Mouse (Mus musculus): Measurements from ENCODE around the gene Atp4b. TPM values are rescaled to one million over a fixed set of nuclear protein-coding genes. Genes with fewer than 3 reads are reported as not detected.
"Not testable (repeated sequence)": the region's sequence is repeated elsewhere in the genome, so short reads cannot be mapped to it uniquely, and the experiment has no call there.

Gene Atp4b
- polyA plus RNA-seq, 1 experiment: 0.49 TPM

- H3K4me3 ChIP-seq (replicated peaks; ENCODE audit: extremely low read depth, low read depth, low read length): peak overlapping the region; percentile 61
- peak; percentile 19 for DNase-seq
- under 1% methylated on average over 68 of the region's 70 CpGs for WGBS
- no peak for TF ChIP-seq CTCF (IDR thresholded peaks at IDR 0.05; ENCODE audit: insufficient read depth, low read length)
- TF ChIP-seq POLR2A (IDR thresholded peaks at IDR 0.05; ENCODE audit: borderline replicate concordance, extremely low read depth, low read depth, low read length): no peak
- H3K4me1 ChIP-seq (ENCODE audit: control insufficient read depth, insufficient read depth, low read length): peaks cover 2% of the 10 kb centered on the region; the same call in 1 of the 2 replicates
Observed at GRCm38 (mm10) chr8:13338901-13339645, 57.6 kb downstream of the Atp4b start.

DNA sequence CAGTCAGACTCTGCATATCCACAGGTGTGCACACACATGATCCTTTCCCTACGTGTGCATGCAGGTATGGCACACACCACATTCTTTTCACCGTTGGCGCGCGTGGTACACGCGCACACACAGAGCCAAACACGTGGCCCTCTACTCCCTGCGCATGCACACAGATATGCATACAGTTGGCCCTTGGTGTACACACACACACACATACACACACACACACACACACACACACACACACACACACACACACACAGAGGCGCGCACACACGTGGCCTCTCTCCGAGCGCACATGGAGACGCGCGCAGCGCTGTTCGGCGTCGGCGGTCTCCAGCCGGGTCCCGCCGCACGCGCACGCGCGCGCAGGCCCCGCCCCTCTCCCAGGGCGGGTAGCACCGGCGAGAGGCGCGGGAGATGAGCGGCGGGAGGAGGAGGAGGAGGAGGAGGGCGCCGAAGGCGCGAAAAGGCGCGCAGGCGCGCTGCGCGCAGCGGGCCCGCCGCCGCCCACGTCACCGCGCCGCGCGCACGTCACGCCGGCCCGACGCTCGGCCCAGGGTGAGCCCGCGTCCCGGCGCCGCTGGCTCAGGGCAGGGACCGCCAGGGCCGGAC lies 58.3 kb downstream of the Atp4b start, which contains the start of gene Tfdp1:
TSS of gene Tfdp1 (plus strand) at position 497 of the 606 bp plus-strand sequence.
- DNase-seq: peak; percentile 52
- WGBS: under 1% methylated on average over 64 of the region's 72 CpGs

DNA sequence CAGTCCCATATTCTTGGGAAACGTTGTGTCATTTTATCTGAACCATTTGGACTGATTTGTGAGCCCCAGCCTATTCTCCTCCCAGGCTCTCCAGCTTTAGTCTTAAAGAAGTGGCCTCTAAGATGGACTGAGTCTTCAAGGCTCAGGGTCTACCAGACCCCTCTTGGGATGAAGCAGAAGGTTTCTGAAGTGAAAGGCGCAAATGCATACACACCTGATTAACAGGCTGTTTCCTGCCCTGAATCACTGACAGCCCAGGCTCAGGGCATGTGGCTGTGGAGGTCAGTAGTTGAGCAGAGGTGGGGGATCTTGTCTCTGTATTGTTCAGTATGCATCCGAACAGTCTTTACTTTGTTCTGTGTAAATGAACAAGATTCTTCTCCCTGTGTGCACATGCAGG lies 58.9 kb downstream of the Atp4b start:
- TF ChIP-seq POLR2A (IDR thresholded peaks at IDR 0.05; ENCODE audit: borderline replicate concordance, extremely low read depth, low read depth, low read length): no peak
- TF ChIP-seq CTCF (IDR thresholded peaks at IDR 0.05; ENCODE audit: insufficient read depth, low read length): no peak
- no peak for DNase-seq
- peaks cover 2% of the 10 kb centered on the region; the same call in 1 of the 2 replicates for H3K4me1 ChIP-seq (ENCODE audit: control insufficient read depth, insufficient read depth, low read length)
- 52% methylated on average over 3 of the region's 3 CpGs for WGBS
- H3K4me3 ChIP-seq (replicated peaks; ENCODE audit: extremely low read depth, low read depth, low read length): no peak overlapping the region

More for the DNA sequence above, 58.3 kb downstream of the Atp4b start, which contains the start of gene Tfdp1:
- TF ChIP-seq CTCF (IDR thresholded peaks at IDR 0.05; ENCODE audit: insufficient read depth, low read length) (no peak), POLR2A (IDR thresholded peaks at IDR 0.05; ENCODE audit: borderline replicate concordance, extremely low read depth, low read depth, low read length) (no peak)
- H3K4me1 ChIP-seq (ENCODE audit: control insufficient read depth, insufficient read depth, low read length): peaks cover 2% of the 10 kb centered on the region; the same call in 1 of the 2 replicates
- H3K4me3 ChIP-seq (replicated peaks; ENCODE audit: extremely low read depth, low read depth, low read length): peak within 1 kb of the TSS; percentile 77

- not testable (repeated sequence) for H3K4me1 ChIP-seq (ENCODE audit: control insufficient read depth, insufficient read depth, low read length); DNase-seq
- 57% methylated on average over 6 of the region's 6 CpGs for WGBS
Observed at GRCm38 (mm10) chr8:13337245-13337644, 59.4 kb downstream of the Atp4b start.

More at GRCm38 (mm10) chr8:13337245-13337644, 59.4 kb downstream of the Atp4b start:
- H3K4me3 ChIP-seq (replicated peaks; ENCODE audit: extremely low read depth, low read depth, low read length): not testable (repeated sequence)

Other genes with a start within 250 kb of the Atp4b start
- gene Lamp1, start 237.7 kb downstream of the Atp4b start, polyA plus RNA-seq (2012; rRNA removed): 602 and 729 TPM in 2 replicates
- 19.0 and 21.4 TPM in 2 replicates for gene Grtp1, start 196.2 kb downstream of the Atp4b start, polyA plus RNA-seq (2012; rRNA removed)
- gene Adprhl1, start 142.7 kb downstream of the Atp4b start, polyA plus RNA-seq (2012; rRNA removed): 0.91 and 2.2 TPM in 2 replicates
- gene Dcun1d2, start 108.7 kb downstream of the Atp4b start, polyA plus RNA-seq (2012; rRNA removed): 19.7 and 23.3 TPM in 2 replicates
- gene Tmco3, start 108.6 kb downstream of the Atp4b start, polyA plus RNA-seq (2012; rRNA removed): 35.4 and 39.4 TPM in 2 replicates
- gene Tfdp1, start 58.1 kb downstream of the Atp4b start, polyA plus RNA-seq (2012; rRNA removed): 17.1 and 28.0 TPM in 2 replicates
- not detected in 2 replicates for gene Grk1, start 8.3 kb upstream of the Atp4b start, polyA plus RNA-seq (2012; rRNA removed)
- 5.5 and 7.3 TPM in 2 replicates for gene Tmem255b, start 38.4 kb upstream of the Atp4b start, polyA plus RNA-seq (2012; rRNA removed)
- gene Gas6, start 97.7 kb upstream of the Atp4b start, polyA plus RNA-seq (2012; rRNA removed): 245 and 264 TPM in 2 replicates
- gene 1700029H14Rik, start 165.6 kb upstream of the Atp4b start, polyA plus RNA-seq (2012; rRNA removed): 0.11 and 0.69 TPM in 2 replicates